Mouse (Mus musculus): ENCODE measurements around the gene Fkrp. TPM values are rescaled to one million over a fixed set of nuclear protein-coding genes. Genes with fewer than 3 reads are reported as not detected.

The Fkrp gene
- polyA plus RNA-seq, 1 experiment from 2014 or later, result 52.1 TPM

GRCm38 (mm10) chr7:16780076-16780475, 36.5 kb downstream of the Fkrp start:
- H3K4me3 ChIP-seq (ENCODE audit: low read depth, low read length), result no peak overlapping the region
- H3K9ac ChIP-seq (ENCODE audit: low read depth, low read length), result no peak overlapping the region
- WGBS, result 74% methylated on average over 5 of the region's 5 CpGs

GRCm38 (mm10) chr7:16775888-16776287, 40.6 kb downstream of the Fkrp start:
- Histone ChIP-seq H3K36me3 (ENCODE audit: control insufficient read depth, insufficient read depth, low read length) (no peaks in the 10 kb centered on the region), H3K4me1 (ENCODE audit: control insufficient read depth, insufficient read depth, low read length) (peaks cover 4% of the 10 kb centered on the region; the same call in 1 of the 2 replicates), H3K27me3 (ENCODE audit: control insufficient read depth, insufficient read depth, low read depth, low read length) (no peaks in the 10 kb centered on the region), H3K4me2 (ENCODE audit: low read length) (no peak overlapping the region), H3K27ac (ENCODE audit: low read length) (no peak overlapping the region), H3K9ac (ENCODE audit: low read depth, low read length) (no peak overlapping the region), H3K9me3 (replicated peaks; ENCODE audit: control insufficient read depth, low read length, poor library complexity, severe bottlenecking) (no peaks in the 10 kb centered on the region; the same call in 1 of the 2 replicates), H3K4me3 (ENCODE audit: low read depth, low read length) (no peak overlapping the region)
- no peak for ATAC-seq
- 59% methylated on average over 5 of the region's 5 CpGs for WGBS

More at GRCm38 (mm10) chr7:16780076-16780475, 36.5 kb downstream of the Fkrp start:
- no peak for ATAC-seq
- no peak overlapping the region for H3K4me2 ChIP-seq (ENCODE audit: low read length)
- peaks cover 13% of the 10 kb centered on the region; the same call in 1 of the 2 replicates for H3K4me1 ChIP-seq (ENCODE audit: control insufficient read depth, insufficient read depth, low read length)
- no peak overlapping the region for H3K27ac ChIP-seq (ENCODE audit: low read length)
- no peaks in the 10 kb centered on the region for H3K36me3 ChIP-seq (ENCODE audit: control insufficient read depth, insufficient read depth, low read length)
- H3K27me3 ChIP-seq (ENCODE audit: control insufficient read depth, insufficient read depth, low read depth, low read length), result no peaks in the 10 kb centered on the region
- no peaks in the 10 kb centered on the region for H3K9me3 ChIP-seq (replicated peaks; ENCODE audit: control insufficient read depth, low read length, poor library complexity, severe bottlenecking)

GRCm38 (mm10) chr7:16766443-16766842, 50.1 kb downstream of the Fkrp start:
- 0 out of 2 replicates have a peak, but pooled peaks cover 3% of the 10 kb centered on the region for H3K9me3 ChIP-seq (replicated peaks; ENCODE audit: control insufficient read depth, low read length, poor library complexity, severe bottlenecking)
- H3K27me3 ChIP-seq (ENCODE audit: control insufficient read depth, insufficient read depth, low read depth, low read length), result no peaks in the 10 kb centered on the region
- H3K4me3 ChIP-seq (ENCODE audit: low read depth, low read length), result no peak overlapping the region
- H3K4me2 ChIP-seq (ENCODE audit: low read length), result no peak overlapping the region
- H3K4me1 ChIP-seq (ENCODE audit: control insufficient read depth, insufficient read depth, low read length), result no peaks in the 10 kb centered on the region; the same call in 1 of the 2 replicates
- no peak overlapping the region for H3K27ac ChIP-seq (ENCODE audit: low read length)
- no peak for ATAC-seq
- WGBS, result 22% methylated on average over 2 of the region's 2 CpGs
- no peak overlapping the region for H3K9ac ChIP-seq (ENCODE audit: low read depth, low read length)
- H3K36me3 ChIP-seq (ENCODE audit: control insufficient read depth, insufficient read depth, low read length), result no peaks in the 10 kb centered on the region

DNA sequence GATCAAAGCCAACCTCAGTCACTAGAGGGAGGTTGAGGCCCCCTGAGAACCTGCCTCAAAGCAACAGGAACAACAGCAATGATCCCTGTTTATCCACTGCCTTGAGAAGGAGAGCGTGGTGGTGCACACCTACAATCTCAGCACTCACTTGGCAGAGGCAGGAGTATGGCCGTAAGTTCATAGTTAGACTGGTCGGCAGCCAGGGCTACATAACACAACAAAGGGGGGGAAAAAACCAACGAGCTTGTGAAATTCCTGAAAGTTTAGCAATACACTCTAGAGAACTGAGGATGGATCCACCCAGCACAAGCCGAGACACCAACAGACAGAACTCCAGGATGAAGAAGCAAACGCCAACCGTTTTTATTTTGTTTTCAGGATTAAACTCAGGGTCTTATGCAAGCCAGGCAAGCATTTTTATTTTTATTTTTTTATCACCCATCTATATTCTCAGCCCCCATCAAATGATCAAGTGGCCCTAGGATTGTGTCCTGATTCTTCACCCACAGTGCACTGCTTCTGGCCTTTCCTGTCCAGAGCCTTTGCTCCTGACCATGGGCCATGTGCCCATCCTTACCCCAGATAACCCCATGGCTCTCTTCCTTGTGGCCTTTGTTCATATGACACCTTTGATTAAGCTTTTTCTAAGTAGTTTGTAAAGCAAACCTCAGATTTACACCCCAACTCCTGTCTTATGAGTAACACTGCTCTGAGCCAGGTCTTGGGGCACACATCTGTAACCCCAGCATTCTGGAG, 52.9 kb downstream of the Fkrp start:
- Histone ChIP-seq H3K4me2 (ENCODE audit: low read length) (no peak overlapping the region), H3K9ac (ENCODE audit: low read depth, low read length) (no peak overlapping the region), H3K9me3 (replicated peaks; ENCODE audit: control insufficient read depth, low read length, poor library complexity, severe bottlenecking) (no peaks in the 10 kb centered on the region), H3K4me1 (ENCODE audit: control insufficient read depth, insufficient read depth, low read length) (no peaks in the 10 kb centered on the region; the same call in 1 of the 2 replicates), H3K36me3 (ENCODE audit: control insufficient read depth, insufficient read depth, low read length) (no peaks in the 10 kb centered on the region), H3K27me3 (ENCODE audit: control insufficient read depth, insufficient read depth, low read depth, low read length) (no peaks in the 10 kb centered on the region), H3K27ac (ENCODE audit: low read length) (no peak overlapping the region), H3K4me3 (ENCODE audit: low read depth, low read length) (no peak overlapping the region)
- WGBS, result 91% methylated on average over 7 of the region's 7 CpGs
- no peak for ATAC-seq

GRCm38 (mm10) chr7:16761630-16762029, 54.9 kb downstream of the Fkrp start:
- Histone ChIP-seq H3K4me1 (ENCODE audit: control insufficient read depth, insufficient read depth, low read length) (no peaks in the 10 kb centered on the region; the same call in 1 of the 2 replicates), H3K27ac (ENCODE audit: low read length) (no peak overlapping the region), H3K27me3 (ENCODE audit: control insufficient read depth, insufficient read depth, low read depth, low read length) (no peaks in the 10 kb centered on the region), H3K4me2 (ENCODE audit: low read length) (no peak overlapping the region), H3K9ac (ENCODE audit: low read depth, low read length) (no peak overlapping the region), H3K4me3 (ENCODE audit: low read depth, low read length) (no peak overlapping the region), H3K36me3 (ENCODE audit: control insufficient read depth, insufficient read depth, low read length) (no peaks in the 10 kb centered on the region), H3K9me3 (replicated peaks; ENCODE audit: control insufficient read depth, low read length, poor library complexity, severe bottlenecking) (no peaks in the 10 kb centered on the region)
- no peak for ATAC-seq
- 47% methylated on average over 5 of the region's 5 CpGs for WGBS

DNA sequence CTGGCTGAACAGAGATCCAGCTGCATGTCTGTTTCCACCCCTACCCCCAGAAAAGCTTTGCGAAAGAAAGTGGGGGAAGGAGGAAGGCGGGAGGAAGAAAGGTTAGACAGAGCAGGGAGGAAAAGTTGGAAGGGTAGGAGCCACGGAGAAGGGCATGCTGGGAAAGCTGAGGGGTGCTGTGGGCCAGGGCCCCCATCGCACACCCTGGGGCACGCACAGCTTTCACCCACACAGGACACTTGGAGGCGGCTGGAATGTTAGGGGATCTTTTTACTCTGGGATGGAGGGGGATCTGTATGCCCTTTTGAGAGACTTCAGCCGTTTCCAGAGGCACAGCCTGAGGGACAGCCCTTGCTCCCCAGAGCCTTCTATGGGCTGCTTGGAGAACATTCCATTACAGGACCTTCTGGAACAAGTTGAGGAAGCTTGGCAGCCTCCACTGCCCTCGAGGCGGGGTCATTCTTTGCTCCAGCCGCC, 55.5 kb downstream of the Fkrp start:
- 58% methylated on average over 10 of the region's 10 CpGs for WGBS
- H3K4me1 ChIP-seq (ENCODE audit: control insufficient read depth, insufficient read depth, low read length), result no peaks in the 10 kb centered on the region; the same call in 1 of the 2 replicates

DNA sequence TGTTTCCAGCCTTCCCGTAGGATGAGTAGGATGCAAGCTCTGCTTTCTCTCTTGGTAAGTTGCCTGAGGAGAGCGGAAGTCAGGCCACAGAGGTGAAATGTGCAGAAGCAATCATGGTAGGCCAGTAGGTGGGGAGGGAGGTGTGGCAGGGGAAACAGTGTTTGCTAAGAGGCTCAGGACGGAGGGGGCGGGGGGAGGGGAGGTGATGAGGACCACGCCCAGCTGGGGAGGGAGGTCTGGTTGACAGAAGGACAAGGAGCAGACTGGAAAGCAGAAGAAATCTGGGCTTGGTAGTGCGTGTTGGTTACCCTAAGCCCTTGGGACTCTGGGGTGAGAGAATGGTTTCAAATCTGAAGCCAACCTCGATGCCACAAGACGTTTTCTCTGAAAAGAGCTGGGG, 56.2 kb downstream of the Fkrp start:
- 28% methylated on average over 8 of the region's 8 CpGs for WGBS
- H3K36me3 ChIP-seq (ENCODE audit: control insufficient read depth, insufficient read depth, low read length), result no peaks in the 10 kb centered on the region
- no peak overlapping the region for H3K4me3 ChIP-seq (ENCODE audit: low read depth, low read length)
- no peaks in the 10 kb centered on the region; the same call in 1 of the 2 replicates for H3K4me1 ChIP-seq (ENCODE audit: control insufficient read depth, insufficient read depth, low read length)
- no peak overlapping the region for H3K27ac ChIP-seq (ENCODE audit: low read length)
- H3K9me3 ChIP-seq (replicated peaks; ENCODE audit: control insufficient read depth, low read length, poor library complexity, severe bottlenecking), result no peaks in the 10 kb centered on the region
- no peaks in the 10 kb centered on the region for H3K27me3 ChIP-seq (ENCODE audit: control insufficient read depth, insufficient read depth, low read depth, low read length)
- no peak overlapping the region for H3K9ac ChIP-seq (ENCODE audit: low read depth, low read length)
- ATAC-seq, result no peak
- no peak overlapping the region for H3K4me2 ChIP-seq (ENCODE audit: low read length)

More for the DNA sequence above, 55.5 kb downstream of the Fkrp start:
- no peak overlapping the region for H3K27ac ChIP-seq (ENCODE audit: low read length)
- no peaks in the 10 kb centered on the region for H3K27me3 ChIP-seq (ENCODE audit: control insufficient read depth, insufficient read depth, low read depth, low read length)
- H3K36me3 ChIP-seq (ENCODE audit: control insufficient read depth, insufficient read depth, low read length), result no peaks in the 10 kb centered on the region
- H3K4me2 ChIP-seq (ENCODE audit: low read length), result no peak overlapping the region
- H3K4me3 ChIP-seq (ENCODE audit: low read depth, low read length), result no peak overlapping the region
- H3K9ac ChIP-seq (ENCODE audit: low read depth, low read length), result no peak overlapping the region
- no peaks in the 10 kb centered on the region for H3K9me3 ChIP-seq (replicated peaks; ENCODE audit: control insufficient read depth, low read length, poor library complexity, severe bottlenecking)
- ATAC-seq, result no peak

Other genes starting within 250 kb of the Fkrp start
- gene Arhgap35, start 201.7 kb downstream of the Fkrp start, polyA plus RNA-seq (2015; fragmentation: Nextera tagmentation; extraction: Ambion mirVana), result 32.2 and 34.7 TPM in 2 replicates
- not detected in 2 replicates for gene Ceacam15, start 141.0 kb downstream of the Fkrp start, polyA plus RNA-seq (2015; fragmentation: Nextera tagmentation; extraction: Ambion mirVana)
- 0.18 TPM in 1 of 2 replicates, not detected in the other for gene Ceacam9, start 94.8 kb downstream of the Fkrp start, polyA plus RNA-seq (2015; fragmentation: Nextera tagmentation; extraction: Ambion mirVana)
- gene Ap2s1, start 78.3 kb downstream of the Fkrp start, polyA plus RNA-seq (2015; fragmentation: Nextera tagmentation; extraction: Ambion mirVana), result 437 and 461 TPM in 2 replicates
- gene Slc1a5, start 35.4 kb downstream of the Fkrp start, polyA plus RNA-seq (2015; fragmentation: Nextera tagmentation; extraction: Ambion mirVana), result 10.1 and 10.7 TPM in 2 replicates
- gene Strn4, start 843 bp downstream of the Fkrp start, polyA plus RNA-seq (2015; fragmentation: Nextera tagmentation; extraction: Ambion mirVana), result 185 and 199 TPM in 2 replicates
- 6.0 and 6.9 TPM in 2 replicates for gene Prkd2, start 26.2 kb upstream of the Fkrp start, polyA plus RNA-seq (2015; fragmentation: Nextera tagmentation; extraction: Ambion mirVana)
- 2.6 and 3.0 TPM in 2 replicates for gene Dact3, start 58.6 kb upstream of the Fkrp start, polyA plus RNA-seq (2015; fragmentation: Nextera tagmentation; extraction: Ambion mirVana)
- 14.0 and 49.2 TPM in 2 replicates for gene Gng8, start 75.1 kb upstream of the Fkrp start, polyA plus RNA-seq (2015; fragmentation: Nextera tagmentation; extraction: Ambion mirVana)
- gene Ptgir, start 89.8 kb upstream of the Fkrp start, polyA plus RNA-seq (2015; fragmentation: Nextera tagmentation; extraction: Ambion mirVana), result 0.22 and 0.23 TPM in 2 replicates
- 405 and 443 TPM in 2 replicates for gene Calm3, start 107.4 kb upstream of the Fkrp start, polyA plus RNA-seq (2015; fragmentation: Nextera tagmentation; extraction: Ambion mirVana)
- 186 and 206 TPM in 2 replicates for gene Pnmal2, start 128.0 kb upstream of the Fkrp start, polyA plus RNA-seq (2015; fragmentation: Nextera tagmentation; extraction: Ambion mirVana)
- gene Pnmal1, start 142.9 kb upstream of the Fkrp start, polyA plus RNA-seq (2015; fragmentation: Nextera tagmentation; extraction: Ambion mirVana), result 83.1 and 89.5 TPM in 2 replicates
- 7.2 and 7.3 TPM in 2 replicates for gene Gm42372, start 166.4 kb upstream of the Fkrp start, polyA plus RNA-seq (2015; fragmentation: Nextera tagmentation; extraction: Ambion mirVana)
- gene Ccdc8, start 176.0 kb upstream of the Fkrp start, polyA plus RNA-seq (2015; fragmentation: Nextera tagmentation; extraction: Ambion mirVana), result 6.4 and 6.9 TPM in 2 replicates
- 118 and 127 TPM in 2 replicates for gene Ppp5c, start 211.2 kb upstream of the Fkrp start, polyA plus RNA-seq (2015; fragmentation: Nextera tagmentation; extraction: Ambion mirVana)
- gene Hif3a, start 245.7 kb upstream of the Fkrp start, polyA plus RNA-seq (2015; fragmentation: Nextera tagmentation; extraction: Ambion mirVana), result 4.0 and 5.7 TPM in 2 replicates